Mouse (Mus musculus): Measurements from ENCODE around the gene Rnf141.

DNA sequence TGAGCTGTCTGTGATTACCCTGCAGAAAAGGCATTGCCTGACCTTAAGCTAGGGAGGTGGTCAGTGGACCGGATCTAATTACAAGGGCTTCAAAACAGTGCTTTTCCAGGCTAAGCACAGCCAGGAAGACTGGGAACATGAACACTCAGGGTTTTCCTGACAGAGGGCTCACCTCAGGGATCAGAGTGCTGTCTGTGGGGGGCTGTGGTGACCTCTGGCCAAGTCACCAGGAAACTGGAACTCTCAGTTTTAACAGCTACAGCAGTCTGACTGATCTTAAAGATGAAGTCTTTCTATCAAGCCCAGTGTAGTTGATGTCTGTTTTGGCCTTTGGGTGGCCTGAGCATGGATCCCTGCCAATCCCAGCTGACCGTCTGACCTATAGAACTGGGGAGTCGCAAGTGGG, 58.5 kb downstream of the Rnf141 start:
- no peak for TF ChIP-seq CTCF (IDR thresholded peaks at IDR 0.05; ENCODE audit: low read depth)
- no peak for TF ChIP-seq EP300 (IDR thresholded peaks at IDR 0.05; ENCODE audit: low read depth)

All from heart, postnatal 0 days (tissue).